Mouse (Mus musculus) kidney, embryonic 15.5 days (tissue): ENCODE data around the gene Tas2r107. TPM values are rescaled to one million over a fixed set of nuclear protein-coding genes. Genes with fewer than 3 reads are reported as not detected.
"Not testable (repeated sequence)": the region's sequence is repeated elsewhere in the genome, so short reads cannot be mapped to it uniquely, and the experiment has no call there.

Experiments
- ATAC-seq: fragments of 200-750 bp; cut with Nextera tagmentation; replicated peaks from 2 replicates; pipeline ENCODE4 v1.8.0; 2017; ENCODE audit warnings: moderate TSS enrichment; ENCODE audit not compliant: low FRiP score
- H3K27ac ChIP-seq: fragments of 300-500 bp; sonication (generic); 2 replicates; pipeline ENCODE4 v1.5.1; 2015; ENCODE audit warnings: mild to moderate bottlenecking, inconsistent platforms
- H3K27me3 ChIP-seq: fragments of 300-500 bp; sonication (generic); 2 replicates; pipeline ENCODE4 v1.6.1; 2015; ENCODE audit warnings: inconsistent platforms
- H3K36me3 ChIP-seq: fragments of 300-500 bp; sonication (generic); 2 replicates; pipeline ENCODE4 v1.6.1; 2015; ENCODE audit warnings: inconsistent platforms
- H3K4me1 ChIP-seq: fragments of 300-500 bp; sonication (generic); 2 replicates; pipeline ENCODE4 v1.6.1; 2015; ENCODE audit warnings: inconsistent platforms
- H3K4me2 ChIP-seq: fragments of 300-500 bp; sonication (generic); 2 replicates; pipeline ENCODE4 v1.6.1; 2015; ENCODE audit warnings: moderate library complexity, mild to moderate bottlenecking, inconsistent platforms
- H3K4me3 ChIP-seq: fragments of 300-500 bp; sonication (generic); replicated peaks from 2 replicates; pipeline ENCODE4 v1.5.1; 2015; ENCODE audit warnings: mild to moderate bottlenecking, inconsistent platforms
- H3K9ac ChIP-seq: fragments of 300-500 bp; sonication (generic); 2 replicates; pipeline ENCODE4 v1.6.1; 2015; ENCODE audit warnings: mild to moderate bottlenecking, inconsistent platforms
- H3K9me3 ChIP-seq: fragments of 300-500 bp; sonication (generic); replicated peaks from 2 replicates; pipeline ENCODE4 v1.6.1; 2016; ENCODE audit warnings: inconsistent platforms
- WGBS: fragments of 180-500 bp; shearing (Covaris S2); methylation state at CpG from one replicate; pipeline ENCODE4 v1.1.7; 2015; ENCODE audit warnings: mixed read lengths; 5-methylcytosine and 5-hydroxymethylcytosine counted together
- polyA plus RNA-seq: library from polyadenylated mRNA; unstranded; fragments of >200 nt; fragmentation: Nextera tagmentation; extraction: Ambion mirVana; gene quantifications from 2 replicates; pipeline ENCODE4 v1.2.1, GENCODE M21; 2015

The Tas2r107 gene
- polyA plus RNA-seq, result not detected in 2 replicates

- no peak within 1 kb of the TSS for H3K27ac ChIP-seq
- H3K9me3 ChIP-seq, result no peaks in the 10 kb centered on the region
- H3K36me3 ChIP-seq, result no peaks in the 10 kb centered on the region
- ATAC-seq, result no peak
- no peak within 1 kb of the TSS for H3K4me3 ChIP-seq
- no peaks in the 10 kb centered on the region for H3K27me3 ChIP-seq
- H3K4me2 ChIP-seq, result no peak within 1 kb of the TSS
- no peaks in the 10 kb centered on the region for H3K4me1 ChIP-seq
- H3K9ac ChIP-seq, result no peak within 1 kb of the TSS
Measured at GRCm38 (mm10) chr6:131660049-131660448, at the start of gene Tas2r107. Tas2r107 (minus strand) TSS chr6:131660149.

- Histone ChIP-seq H3K27ac (no peak within 1 kb of the TSS), H3K36me3 (no peaks in the 10 kb centered on the region), H3K4me2 (no peak within 1 kb of the TSS), H3K4me3 (no peak within 1 kb of the TSS), H3K27me3 (no peaks in the 10 kb centered on the region), H3K9me3 (peaks cover 7% of the 10 kb centered on the region; the same call in 1 of the 2 replicates), H3K4me1 (no peaks in the 10 kb centered on the region), H3K9ac (no peak within 1 kb of the TSS)
- ATAC-seq, result no peak
Measured at GRCm38 (mm10) chr6:131689963-131690362, 30.0 kb upstream of the Tas2r107 start, which contains the start of gene Tas2r114. Tas2r114 (minus strand) TSS chr6:131690063.

- H3K9ac ChIP-seq, result no peak within 1 kb of the TSS
- H3K9me3 ChIP-seq, result peaks cover 11% of the 10 kb centered on the region; the same call in 1 of the 2 replicates
- H3K36me3 ChIP-seq, result no peaks in the 10 kb centered on the region
- ATAC-seq, result no peak
- H3K4me2 ChIP-seq, result no peak within 1 kb of the TSS
- H3K4me3 ChIP-seq, result no peak within 1 kb of the TSS
- no peaks in the 10 kb centered on the region for H3K4me1 ChIP-seq
- no peak within 1 kb of the TSS for H3K27ac ChIP-seq
- WGBS, result 70% methylated on average over 1 of the region's 1 CpGs
- H3K27me3 ChIP-seq, result no peaks in the 10 kb centered on the region
Measured at GRCm38 (mm10) chr6:131687395-131687794, 27.4 kb upstream of the Tas2r107 start, which contains the start of gene Tas2r105. Tas2r105 (minus strand) TSS chr6:131687495.

GRCm38 (mm10) chr6:131685644-131686043, 25.7 kb upstream of the Tas2r107 start, which contains the start of gene Tas2r104:
Tas2r104 (minus strand) TSS chr6:131685744.
- Histone ChIP-seq H3K4me1 (no peaks in the 10 kb centered on the region), H3K36me3 (no peaks in the 10 kb centered on the region), H3K4me2 (no peak within 1 kb of the TSS), H3K9me3 (peaks cover 7% of the 10 kb centered on the region; the same call in 1 of the 2 replicates), H3K4me3 (no peak within 1 kb of the TSS), H3K27me3 (no peaks in the 10 kb centered on the region), H3K27ac (no peak within 1 kb of the TSS), H3K9ac (no peak within 1 kb of the TSS)
- ATAC-seq, result no peak
- 76% methylated on average over 1 of the region's 1 CpGs for WGBS

DNA sequence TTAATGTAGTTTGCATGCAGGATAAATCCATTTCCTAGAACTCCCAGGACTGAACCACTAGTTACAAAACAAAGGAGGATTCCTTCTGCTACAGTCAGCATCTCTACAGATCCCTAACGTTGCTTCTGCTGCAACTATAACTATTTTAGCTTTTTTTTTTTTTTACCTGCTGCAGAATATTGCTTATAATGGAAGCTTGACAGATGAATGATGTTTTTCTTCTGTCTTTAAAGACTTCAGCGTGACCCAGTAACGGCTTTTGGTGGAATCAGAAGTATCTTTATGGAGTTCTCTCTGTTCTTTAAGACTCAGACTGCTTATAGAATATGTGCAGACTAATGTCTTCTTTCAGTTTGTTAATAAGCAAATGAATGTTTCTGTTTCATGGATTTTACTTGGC, 18.8 kb upstream of the Tas2r107 start, which contains the start of gene Tas2r106:
Gene Tas2r106 (minus strand): TSS at position 101 of the 400 bp plus-strand sequence.
- H3K9ac ChIP-seq, result no peak within 1 kb of the TSS
- no peak within 1 kb of the TSS for H3K4me2 ChIP-seq
- no peak within 1 kb of the TSS for H3K4me3 ChIP-seq
- no peak within 1 kb of the TSS for H3K27ac ChIP-seq
- no peak for ATAC-seq
- 74% methylated on average over 3 of the region's 3 CpGs for WGBS
- no peaks in the 10 kb centered on the region for H3K4me1 ChIP-seq
- H3K36me3 ChIP-seq, result no peaks in the 10 kb centered on the region
- H3K27me3 ChIP-seq, result no peaks in the 10 kb centered on the region
- H3K9me3 ChIP-seq, result peaks cover 3% of the 10 kb centered on the region; the same call in 1 of the 2 replicates

DNA sequence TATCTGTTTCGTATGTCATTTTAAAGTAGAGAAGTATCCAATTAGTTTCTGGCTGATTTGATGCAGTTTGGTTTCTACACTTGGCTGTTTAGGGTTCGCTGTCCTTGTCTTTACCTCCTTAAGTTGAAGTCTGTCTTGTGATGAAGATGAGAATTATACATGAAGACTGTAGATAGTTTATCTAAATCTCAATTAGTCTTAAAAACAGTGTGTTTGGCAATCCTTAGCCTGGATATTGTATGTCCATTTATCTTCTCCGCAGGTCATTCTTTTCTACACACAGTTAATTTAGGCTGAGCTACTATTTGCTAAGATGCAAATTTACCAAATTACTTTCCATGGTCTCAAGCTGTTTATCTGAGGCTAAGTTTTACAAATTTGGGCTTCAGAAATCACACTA, 29.1 kb downstream of the Tas2r107 start, which contains the start of gene Tas2r130:
Gene Tas2r130 (minus strand): TSS at position 101 of the 400 bp plus-strand sequence.
- Histone ChIP-seq H3K4me3 (no peak within 1 kb of the TSS), H3K4me2 (no peak within 1 kb of the TSS), H3K9ac (no peak within 1 kb of the TSS), H3K27me3 (no peaks in the 10 kb centered on the region), H3K27ac (no peak within 1 kb of the TSS), H3K36me3 (no peaks in the 10 kb centered on the region), H3K4me1 (no peaks in the 10 kb centered on the region), H3K9me3 (no peaks in the 10 kb centered on the region)
- 86% methylated on average over 3 of the region's 3 CpGs for WGBS
- ATAC-seq, result no peak

GRCm38 (mm10) chr6:131609956-131610355, 50.0 kb downstream of the Tas2r107 start:
- WGBS, result 91% methylated on average over 1 of the region's 1 CpGs
- H3K4me3 ChIP-seq, ATAC-seq, H3K4me2 ChIP-seq, H3K4me1 ChIP-seq, H3K27ac ChIP-seq, H3K27me3 ChIP-seq, H3K36me3 ChIP-seq, H3K9me3 ChIP-seq, H3K9ac ChIP-seq: not testable (repeated sequence)

Other genes starting within 250 kb of the Tas2r107 start
- not detected in 2 replicates for gene 5430401F13Rik, start 173.7 kb downstream of the Tas2r107 start, polyA plus RNA-seq
- gene Gm6619, start 173.7 kb downstream of the Tas2r107 start, polyA plus RNA-seq, result not detected in 2 replicates
- gene Tas2r130, start 29.2 kb downstream of the Tas2r107 start, polyA plus RNA-seq, result not detected in 2 replicates
- gene Tas2r106, start 18.7 kb upstream of the Tas2r107 start, polyA plus RNA-seq, result not detected in 2 replicates
- not detected in 2 replicates for gene Tas2r104, start 25.6 kb upstream of the Tas2r107 start, polyA plus RNA-seq
- gene Tas2r105, start 27.3 kb upstream of the Tas2r107 start, polyA plus RNA-seq, result not detected in 2 replicates
- not detected in 2 replicates for gene Tas2r114, start 29.9 kb upstream of the Tas2r107 start, polyA plus RNA-seq